Mouse (Mus musculus): ENCODE measurements around the gene Rlbp1. TPM values are rescaled to one million over a fixed set of nuclear protein-coding genes. Genes with fewer than 3 reads are reported as not detected.

Rlbp1 gene
- not detected in 2 replicates for polyA plus RNA-seq (2012; rRNA removed; ENCODE audit: low replicate concordance)

DNA sequence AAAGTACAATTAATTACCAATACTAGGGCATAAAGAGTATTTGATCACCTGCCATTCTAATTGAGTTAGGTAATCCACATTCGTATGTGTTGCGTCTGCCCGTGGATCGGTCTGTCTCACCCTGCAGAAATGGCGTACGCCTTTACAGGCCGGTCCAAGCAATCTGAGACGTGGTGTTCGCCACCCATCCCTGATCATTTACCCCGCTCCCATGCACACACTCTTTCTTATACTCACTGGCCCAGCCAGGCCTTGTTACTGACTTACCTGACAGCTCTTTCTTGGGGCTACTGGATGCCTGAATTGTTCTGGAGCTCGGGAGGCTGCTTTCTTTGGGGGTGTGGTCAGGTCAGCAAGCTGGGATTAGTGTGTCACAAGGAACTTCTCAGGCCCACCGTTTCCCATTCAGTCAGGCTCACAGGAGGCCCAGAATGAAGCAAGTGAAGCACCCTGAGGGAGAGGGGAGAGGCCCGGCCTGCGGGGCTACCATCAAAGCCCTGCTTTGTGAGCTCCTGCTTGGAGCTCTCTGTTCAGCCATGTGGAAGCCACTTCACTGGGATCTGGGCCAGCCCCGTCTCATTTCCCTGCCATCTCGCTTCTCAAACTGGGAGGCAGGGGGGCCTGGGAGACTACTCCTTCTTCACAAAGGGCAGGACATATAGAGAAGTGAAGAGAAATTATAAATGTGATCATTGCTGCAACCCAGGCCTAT, at the start of gene Rlbp1:
Gene Rlbp1, minus strand, starts transcription at position 627 of the 712 bp plus-strand sequence.

DNA sequence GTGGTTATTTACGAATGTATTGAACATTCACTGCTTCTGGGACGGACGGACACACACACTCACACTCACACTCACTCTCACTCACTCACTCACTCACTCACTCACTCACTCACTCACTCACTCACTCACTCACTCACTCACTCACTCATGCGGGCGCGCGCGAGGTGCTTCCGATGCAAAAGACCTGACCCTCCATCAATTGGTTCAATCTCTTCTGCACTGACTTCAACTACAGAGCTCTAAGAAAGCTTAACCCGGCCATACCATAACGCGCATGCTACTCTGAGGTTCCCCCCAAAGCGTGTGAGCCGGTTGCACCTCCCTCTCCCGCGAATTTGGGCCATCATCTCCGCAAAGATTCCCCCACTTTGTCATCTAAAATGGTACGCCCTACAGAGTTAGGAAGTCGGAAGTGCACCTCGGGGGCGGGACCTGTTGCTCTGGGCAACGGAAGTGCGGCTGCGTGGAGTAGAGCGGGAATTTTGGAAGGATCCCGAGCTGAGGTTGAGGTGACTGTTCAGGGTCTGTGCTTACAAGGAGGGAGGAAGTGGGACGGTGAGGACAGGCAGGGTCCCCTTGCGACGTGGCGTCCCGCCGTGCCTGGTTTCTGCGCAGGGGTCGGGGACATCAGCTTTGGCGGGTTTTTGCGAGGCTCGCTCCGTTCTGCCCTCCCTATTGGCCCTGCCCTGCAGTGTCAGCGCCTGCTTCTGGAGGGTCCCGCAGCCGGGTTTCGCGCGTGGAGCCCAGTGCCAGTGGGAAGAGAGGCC, 5.2 kb upstream of the Rlbp1 start, which contains the start of gene Fanci:
Gene Fanci, plus strand, starts transcription at position 47 of the 767 bp plus-strand sequence.

Other genes starting within 250 kb of the Rlbp1 start
- gene Mfge8, start 238.0 kb downstream of the Rlbp1 start, polyA plus RNA-seq (2012; rRNA removed; ENCODE audit: low replicate concordance) = 664 and 937 TPM in 2 replicates
- gene Abhd2, start 113.8 kb downstream of the Rlbp1 start, polyA plus RNA-seq (2012; rRNA removed; ENCODE audit: low replicate concordance) = 24.7 and 30.3 TPM in 2 replicates
- 0.41 and 1.3 TPM in 2 replicates for gene Fanci, start 4.9 kb upstream of the Rlbp1 start, polyA plus RNA-seq (2012; rRNA removed; ENCODE audit: low replicate concordance)
- gene Polg, start 79.3 kb upstream of the Rlbp1 start, polyA plus RNA-seq (2012; rRNA removed; ENCODE audit: low replicate concordance) = 56.1 and 65.8 TPM in 2 replicates
- not detected in 2 replicates for gene Rhcg, start 230.6 kb upstream of the Rlbp1 start, polyA plus RNA-seq (2012; rRNA removed; ENCODE audit: low replicate concordance)

Measured in mammary gland, adult 2 months (tissue).